Mouse (Mus musculus): ENCODE data around the gene Map1lc3a. TPM values are rescaled to one million over a fixed set of nuclear protein-coding genes. Genes with fewer than 3 reads are reported as not detected.
A peak's percentile ranks its signal among the peaks of the same experiment; 100 is the strongest.

Gene Map1lc3a
- polyA plus RNA-seq, 1 experiment from 2014 or later: 140 TPM

DNA sequence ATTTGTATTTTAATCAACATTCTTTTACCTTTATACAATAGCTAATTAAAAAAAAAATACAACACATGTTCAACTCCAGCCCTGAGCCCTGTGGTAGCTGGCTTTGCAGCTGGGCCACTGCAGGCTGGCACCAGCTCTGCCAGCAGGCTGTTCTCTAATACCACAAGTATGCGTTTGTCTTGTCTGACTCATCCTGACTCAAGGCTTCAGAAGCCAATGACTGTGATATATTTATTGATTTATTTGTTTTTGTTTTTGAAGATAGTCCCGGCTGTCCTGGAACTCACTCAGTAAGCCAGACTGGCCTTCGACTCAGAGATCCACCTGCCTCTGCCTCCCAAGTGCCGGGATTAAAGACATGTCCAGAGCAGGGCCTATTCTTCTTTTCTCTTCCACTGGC lies 17.8 kb downstream of the Map1lc3a start:
- H3K27me3 ChIP-seq (ENCODE audit: insufficient read depth, poor library complexity, severe bottlenecking): no peaks in the 10 kb centered on the region
- no peak overlapping the region for H3K4me3 ChIP-seq
- no peak overlapping the region for H3K27ac ChIP-seq
- 91% methylated on average over 4 of the region's 4 CpGs for WGBS
- no peaks in the 10 kb centered on the region for H3K4me1 ChIP-seq
- H3K36me3 ChIP-seq: peaks cover 95% of the 10 kb centered on the region
- DNase-seq (ENCODE audit: low spot score): no peak
- H3K9me3 ChIP-seq: no peaks in the 10 kb centered on the region

- H3K27me3 ChIP-seq (ENCODE audit: insufficient read depth, poor library complexity, severe bottlenecking): no peaks in the 10 kb centered on the region
- peaks cover 84% of the 10 kb centered on the region for H3K36me3 ChIP-seq
- H3K4me3 ChIP-seq: no peak overlapping the region
- WGBS: 91% methylated on average over 6 of the region's 6 CpGs
- DNase-seq (ENCODE audit: low spot score): no peak
- H3K27ac ChIP-seq: no peak overlapping the region
- peaks cover 5% of the 10 kb centered on the region for H3K4me1 ChIP-seq
- no peaks in the 10 kb centered on the region for H3K9me3 ChIP-seq
These were observed 19.4 kb downstream of the Map1lc3a start for GRCm38 (mm10) chr2:155295453-155295852.

DNA sequence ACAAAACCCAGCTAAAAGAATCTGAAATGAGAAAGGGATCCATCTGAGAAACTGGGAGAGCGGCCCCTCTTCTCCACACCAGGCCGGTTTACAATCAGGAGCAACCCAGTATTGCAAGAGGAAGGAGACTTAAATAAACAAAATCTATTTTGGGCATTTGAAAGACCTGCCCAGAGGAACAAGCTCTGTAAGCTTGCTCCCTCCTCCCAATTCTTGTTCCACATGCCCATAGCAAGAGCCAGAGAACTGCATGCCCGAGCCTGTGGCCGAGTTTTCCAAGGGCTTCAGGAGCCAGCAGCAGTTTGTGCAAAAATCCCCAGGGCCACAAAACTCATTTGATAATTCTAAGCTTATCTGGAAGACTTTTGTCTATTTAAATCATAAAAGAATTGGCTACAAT lies 23.5 kb downstream of the Map1lc3a start:
- DNase-seq (ENCODE audit: low spot score): no peak
- Histone ChIP-seq H3K27ac (0 out of 2 replicates have a peak overlapping the region, but pooled peaks have one; percentile 29), H3K36me3 (peaks cover 63% of the 10 kb centered on the region), H3K4me1 (peaks cover 5% of the 10 kb centered on the region), H3K4me3 (no peak overlapping the region), H3K27me3 (ENCODE audit: insufficient read depth, poor library complexity, severe bottlenecking) (no peaks in the 10 kb centered on the region), H3K9me3 (no peaks in the 10 kb centered on the region)
- 59% methylated on average over 4 of the region's 4 CpGs for WGBS

DNA sequence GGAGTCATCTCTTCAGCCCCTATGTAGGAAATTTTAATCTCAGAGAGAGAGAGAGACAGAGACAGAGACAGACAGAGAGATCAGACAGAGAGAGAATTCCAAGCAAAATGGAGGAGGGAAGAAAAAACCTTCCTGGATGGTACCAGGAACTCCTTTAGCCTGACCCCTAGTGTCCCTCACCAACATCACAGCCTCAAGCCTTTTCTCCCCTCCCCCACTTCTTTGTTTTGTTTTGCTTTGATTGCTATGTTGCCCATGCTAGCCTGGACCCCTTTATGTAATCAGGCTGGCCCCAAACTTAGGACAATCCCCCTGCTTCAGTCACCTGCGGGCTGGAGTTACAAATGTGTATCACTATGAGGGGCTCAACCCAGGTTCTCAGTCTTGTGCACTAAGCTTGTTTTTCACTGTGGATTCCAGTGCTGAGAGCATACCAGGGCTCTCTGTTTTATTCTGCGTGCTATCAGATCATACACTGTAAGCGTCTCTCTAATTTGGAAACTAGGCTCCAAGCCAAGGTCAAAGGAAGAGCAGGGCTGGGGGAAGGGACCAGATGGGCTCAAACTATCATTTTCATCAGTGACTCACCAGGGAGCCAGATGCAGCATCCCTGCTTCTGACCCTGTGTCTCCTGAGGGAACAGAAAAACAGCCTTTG lies 33.0 kb downstream of the Map1lc3a start:
- Histone ChIP-seq H3K4me1 (peaks cover 16% of the 10 kb centered on the region), H3K36me3 (peaks cover 40% of the 10 kb centered on the region), H3K27me3 (ENCODE audit: insufficient read depth, poor library complexity, severe bottlenecking) (no peaks in the 10 kb centered on the region), H3K27ac (peak overlapping the region; percentile 77; the same call in 1 of the 2 replicates), H3K9me3 (no peaks in the 10 kb centered on the region), H3K4me3 (no peak overlapping the region)
- no peak for DNase-seq (ENCODE audit: low spot score)
- WGBS: 33% methylated on average over 3 of the region's 3 CpGs

GRCm38 (mm10) chr2:155313671-155314070 lies 37.6 kb downstream of the Map1lc3a start:
- H3K4me3 ChIP-seq: no peak overlapping the region
- H3K9me3 ChIP-seq: no peaks in the 10 kb centered on the region
- H3K27ac ChIP-seq: no peak overlapping the region
- no peak for DNase-seq (ENCODE audit: low spot score)
- H3K4me1 ChIP-seq: peaks cover 19% of the 10 kb centered on the region
- H3K27me3 ChIP-seq (ENCODE audit: insufficient read depth, poor library complexity, severe bottlenecking): no peaks in the 10 kb centered on the region
- peaks cover 21% of the 10 kb centered on the region for H3K36me3 ChIP-seq
- 70% methylated on average over 6 of the region's 6 CpGs for WGBS

- H3K27me3 ChIP-seq (ENCODE audit: insufficient read depth, poor library complexity, severe bottlenecking): no peaks in the 10 kb centered on the region
- peaks cover 10% of the 10 kb centered on the region for H3K4me1 ChIP-seq
- H3K27ac ChIP-seq: no peak overlapping the region
- 84% methylated on average over 2 of the region's 2 CpGs for WGBS
- H3K36me3 ChIP-seq: peaks cover 16% of the 10 kb centered on the region
- H3K4me3 ChIP-seq: no peak overlapping the region
- DNase-seq (ENCODE audit: low spot score): no peak
- no peaks in the 10 kb centered on the region for H3K9me3 ChIP-seq
These were observed 42.5 kb downstream of the Map1lc3a start for GRCm38 (mm10) chr2:155318618-155319017.

- 82% methylated on average over 5 of the region's 5 CpGs for WGBS
- peaks cover 12% of the 10 kb centered on the region; the same call in 1 of the 2 replicates for H3K36me3 ChIP-seq
These were observed 44.5 kb downstream of the Map1lc3a start for GRCm38 (mm10) chr2:155320596-155320995.

DNA sequence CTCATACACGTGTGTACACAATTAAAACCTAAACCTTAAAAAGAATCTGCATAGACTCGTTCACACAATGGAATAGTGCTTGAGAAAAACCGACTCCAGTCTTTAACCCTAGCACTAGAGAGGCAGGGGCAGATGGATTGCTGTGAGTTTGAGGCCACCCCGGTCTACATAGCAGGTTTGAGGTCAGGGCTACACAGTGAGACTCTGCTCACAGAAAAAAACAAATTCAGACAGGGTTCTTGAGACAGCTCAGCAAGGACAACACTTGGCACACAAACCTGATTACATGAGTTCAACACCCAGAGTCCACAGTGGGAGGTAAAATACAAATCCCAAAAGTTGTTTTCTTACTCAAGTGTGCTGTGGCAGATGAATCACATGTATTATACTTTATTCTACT lies 49.9 kb downstream of the Map1lc3a start:
- H3K36me3 ChIP-seq: peaks cover 42% of the 10 kb centered on the region
- H3K9me3 ChIP-seq: no peaks in the 10 kb centered on the region
- H3K4me3 ChIP-seq: no peak overlapping the region
- no peaks in the 10 kb centered on the region for H3K4me1 ChIP-seq
- WGBS: 86% methylated on average over 4 of the region's 4 CpGs
- no peak for DNase-seq (ENCODE audit: low spot score)
- no peaks in the 10 kb centered on the region for H3K27me3 ChIP-seq (ENCODE audit: insufficient read depth, poor library complexity, severe bottlenecking)
- H3K27ac ChIP-seq: no peak overlapping the region

More at GRCm38 (mm10) chr2:155320596-155320995, 44.5 kb downstream of the Map1lc3a start:
- Histone ChIP-seq H3K4me3 (no peak overlapping the region), H3K27ac (peak overlapping the region; percentile 47; the same call in 1 of the 2 replicates), H3K4me1 (peaks cover 4% of the 10 kb centered on the region; the same call in 1 of the 2 replicates), H3K9me3 (no peaks in the 10 kb centered on the region), H3K27me3 (ENCODE audit: insufficient read depth, poor library complexity, severe bottlenecking) (no peaks in the 10 kb centered on the region)
- DNase-seq (ENCODE audit: low spot score): no peak

Other genes with a start within 250 kb of the Map1lc3a start
- 74.0 and 80.8 TPM in 2 replicates for gene Ahcy, start 201.8 kb upstream of the Map1lc3a start, polyA plus RNA-seq (2016; fragmentation: Nextera tagmentation; extraction: Ambion mirVana)
- gene Itch, start 142.8 kb upstream of the Map1lc3a start, polyA plus RNA-seq (2016; fragmentation: Nextera tagmentation; extraction: Ambion mirVana): 43.9 and 45.1 TPM in 2 replicates
- 380 and 389 TPM in 2 replicates for gene Dynlrb1, start 39.8 kb upstream of the Map1lc3a start, polyA plus RNA-seq (2016; fragmentation: Nextera tagmentation; extraction: Ambion mirVana)
- 60.3 and 61.2 TPM in 2 replicates for gene Pigu, start 81.1 kb downstream of the Map1lc3a start, polyA plus RNA-seq (2016; fragmentation: Nextera tagmentation; extraction: Ambion mirVana)
- 61.4 and 118 TPM in 2 replicates for gene Trp53inp2, start 104.8 kb downstream of the Map1lc3a start, polyA plus RNA-seq (2016; fragmentation: Nextera tagmentation; extraction: Ambion mirVana)
- gene Ncoa6, start 197.6 kb downstream of the Map1lc3a start, polyA plus RNA-seq (2016; fragmentation: Nextera tagmentation; extraction: Ambion mirVana): 16.2 and 17.9 TPM in 2 replicates
- gene Acss2, start 241.7 kb downstream of the Map1lc3a start, polyA plus RNA-seq (2016; fragmentation: Nextera tagmentation; extraction: Ambion mirVana): 8.9 and 12.9 TPM in 2 replicates
- gene Ggt7, start 241.9 kb downstream of the Map1lc3a start, polyA plus RNA-seq (2016; fragmentation: Nextera tagmentation; extraction: Ambion mirVana): 3.1 and 3.9 TPM in 2 replicates

Data from heart, embryonic 10.5 days (tissue).